Mouse (Mus musculus): ENCODE results near the gene Zfp985.
"Not testable (repeated sequence)": the region's sequence is repeated elsewhere in the genome, so short reads cannot be mapped to it uniquely, and the experiment has no call there.

The Zfp985 gene

GRCm38 (mm10) chr4:147597685-147598084, 44.6 kb downstream of the Zfp985 start:
- no peaks in the 10 kb centered on the region for H3K36me3 ChIP-seq (ENCODE audit: insufficient read depth, low read length)
- peaks cover 10% of the 10 kb centered on the region for H3K27me3 ChIP-seq (ENCODE audit: insufficient read depth, low read length)
- TF ChIP-seq POU5F1 (IDR thresholded peaks at IDR 0.05; ENCODE audit: borderline replicate concordance, low read length) (no peak), CTCF (conservative IDR thresholded peaks at IDR 0.05; ENCODE audit: low read length) (no peak), NANOG (IDR thresholded peaks at IDR 0.05; ENCODE audit: borderline replicate concordance, low read length) (peak; percentile 91)
- peaks cover 12% of the 10 kb centered on the region for H3K9me3 ChIP-seq (ENCODE audit: low read length)
- no peak overlapping the region for H3K4me3 ChIP-seq (replicated peaks; ENCODE audit: low read length)
- H3K4me1 ChIP-seq (replicated peaks; ENCODE audit: low read depth, low read length): peaks cover 7% of the 10 kb centered on the region; the same call in 1 of the 2 replicates

- Histone ChIP-seq H3K27me3 (ENCODE audit: insufficient read depth, low read length) (peaks cover 10% of the 10 kb centered on the region), H3K4me1 (replicated peaks; ENCODE audit: low read depth, low read length) (peaks cover 7% of the 10 kb centered on the region; the same call in 1 of the 2 replicates), H3K36me3 (ENCODE audit: insufficient read depth, low read length) (no peaks in the 10 kb centered on the region), H3K9me3 (ENCODE audit: low read length) (peaks cover 12% of the 10 kb centered on the region), H3K4me3 (replicated peaks; ENCODE audit: low read length) (no peak overlapping the region)
- no peak for TF ChIP-seq POU5F1 (IDR thresholded peaks at IDR 0.05; ENCODE audit: borderline replicate concordance, low read length)
- no peak for TF ChIP-seq CTCF (conservative IDR thresholded peaks at IDR 0.05; ENCODE audit: low read length)
- no peak for TF ChIP-seq NANOG (IDR thresholded peaks at IDR 0.05; ENCODE audit: borderline replicate concordance, low read length)
Observed at GRCm38 (mm10) chr4:147598831-147599230, 45.8 kb downstream of the Zfp985 start.

GRCm38 (mm10) chr4:147601881-147602280, 48.8 kb downstream of the Zfp985 start:
- no peaks in the 10 kb centered on the region for H3K36me3 ChIP-seq (ENCODE audit: insufficient read depth, low read length)
- H3K4me3 ChIP-seq (replicated peaks; ENCODE audit: low read length): no peak overlapping the region
- H3K9me3 ChIP-seq (ENCODE audit: low read length): no peaks in the 10 kb centered on the region
- peaks cover 7% of the 10 kb centered on the region; the same call in 1 of the 2 replicates for H3K4me1 ChIP-seq (replicated peaks; ENCODE audit: low read depth, low read length)
- H3K27me3 ChIP-seq (ENCODE audit: insufficient read depth, low read length): peaks cover 8% of the 10 kb centered on the region
- TF ChIP-seq NANOG (IDR thresholded peaks at IDR 0.05; ENCODE audit: borderline replicate concordance, low read length) (no peak), CTCF (conservative IDR thresholded peaks at IDR 0.05; ENCODE audit: low read length) (no peak), POU5F1 (IDR thresholded peaks at IDR 0.05; ENCODE audit: borderline replicate concordance, low read length) (no peak)

GRCm38 (mm10) chr4:147603806-147604205, 50.7 kb downstream of the Zfp985 start:
- TF ChIP-seq CTCF (conservative IDR thresholded peaks at IDR 0.05; ENCODE audit: low read length): no peak
- no peak for TF ChIP-seq POU5F1 (IDR thresholded peaks at IDR 0.05; ENCODE audit: borderline replicate concordance, low read length)
- no peak for TF ChIP-seq NANOG (IDR thresholded peaks at IDR 0.05; ENCODE audit: borderline replicate concordance, low read length)
- Histone ChIP-seq H3K27me3 (ENCODE audit: insufficient read depth, low read length) (peaks cover 8% of the 10 kb centered on the region), H3K9me3 (ENCODE audit: low read length) (no peaks in the 10 kb centered on the region), H3K36me3 (ENCODE audit: insufficient read depth, low read length) (no peaks in the 10 kb centered on the region), H3K4me1 (replicated peaks; ENCODE audit: low read depth, low read length) (no peaks in the 10 kb centered on the region), H3K4me3 (replicated peaks; ENCODE audit: low read length) (no peak overlapping the region)

- H3K27me3 ChIP-seq (ENCODE audit: insufficient read depth, low read length): peaks cover 5% of the 10 kb centered on the region; the same call in 1 of the 2 replicates
- 0 out of 2 replicates have a peak, but pooled peaks cover 3% of the 10 kb centered on the region for H3K36me3 ChIP-seq (ENCODE audit: insufficient read depth, low read length)
- no peak overlapping the region for H3K4me3 ChIP-seq (replicated peaks; ENCODE audit: low read length)
- no peaks in the 10 kb centered on the region for H3K4me1 ChIP-seq (replicated peaks; ENCODE audit: low read depth, low read length)
- TF ChIP-seq CTCF (conservative IDR thresholded peaks at IDR 0.05; ENCODE audit: low read length): no peak
- TF ChIP-seq NANOG (IDR thresholded peaks at IDR 0.05; ENCODE audit: borderline replicate concordance, low read length): no peak
- TF ChIP-seq POU5F1 (IDR thresholded peaks at IDR 0.05; ENCODE audit: borderline replicate concordance, low read length): no peak
- no peaks in the 10 kb centered on the region for H3K9me3 ChIP-seq (ENCODE audit: low read length)
Observed at GRCm38 (mm10) chr4:147605521-147605920, 52.4 kb downstream of the Zfp985 start.

GRCm38 (mm10) chr4:147606511-147606910, 53.4 kb downstream of the Zfp985 start:
- H3K4me1 ChIP-seq (replicated peaks; ENCODE audit: low read depth, low read length); H3K36me3 ChIP-seq (ENCODE audit: insufficient read depth, low read length); H3K27me3 ChIP-seq (ENCODE audit: insufficient read depth, low read length); H3K9me3 ChIP-seq (ENCODE audit: low read length); H3K4me3 ChIP-seq (replicated peaks; ENCODE audit: low read length): not testable (repeated sequence)

- not testable (repeated sequence) for H3K9me3 ChIP-seq (ENCODE audit: low read length); H3K4me3 ChIP-seq (replicated peaks; ENCODE audit: low read length); H3K36me3 ChIP-seq (ENCODE audit: insufficient read depth, low read length); H3K4me1 ChIP-seq (replicated peaks; ENCODE audit: low read depth, low read length); H3K27me3 ChIP-seq (ENCODE audit: insufficient read depth, low read length)
Observed at GRCm38 (mm10) chr4:147633818-147634262, 80.8 kb downstream of the Zfp985 start.

All from E14TG2a.4 (cell line).